Mouse (Mus musculus) heart, postnatal 4 days (tissue): ENCODE results near the gene Lfng. TPM values are rescaled to one million over a fixed set of nuclear protein-coding genes. Genes with fewer than 3 reads are reported as not detected.

Source experiments
- DNase-seq: peaks from one replicate; pipeline ENCODE4 v3.0.0; 2021
- total RNA-seq, 2 experiments: library from RNA; stranded (reverse); gene quantifications; 2 replicates each; pipeline ENCODE4 v1.2.3; 2021

The Lfng gene
- total RNA-seq, 2 experiments from 2014 or later, result 11.6 to 12.1 TPM

DNA sequence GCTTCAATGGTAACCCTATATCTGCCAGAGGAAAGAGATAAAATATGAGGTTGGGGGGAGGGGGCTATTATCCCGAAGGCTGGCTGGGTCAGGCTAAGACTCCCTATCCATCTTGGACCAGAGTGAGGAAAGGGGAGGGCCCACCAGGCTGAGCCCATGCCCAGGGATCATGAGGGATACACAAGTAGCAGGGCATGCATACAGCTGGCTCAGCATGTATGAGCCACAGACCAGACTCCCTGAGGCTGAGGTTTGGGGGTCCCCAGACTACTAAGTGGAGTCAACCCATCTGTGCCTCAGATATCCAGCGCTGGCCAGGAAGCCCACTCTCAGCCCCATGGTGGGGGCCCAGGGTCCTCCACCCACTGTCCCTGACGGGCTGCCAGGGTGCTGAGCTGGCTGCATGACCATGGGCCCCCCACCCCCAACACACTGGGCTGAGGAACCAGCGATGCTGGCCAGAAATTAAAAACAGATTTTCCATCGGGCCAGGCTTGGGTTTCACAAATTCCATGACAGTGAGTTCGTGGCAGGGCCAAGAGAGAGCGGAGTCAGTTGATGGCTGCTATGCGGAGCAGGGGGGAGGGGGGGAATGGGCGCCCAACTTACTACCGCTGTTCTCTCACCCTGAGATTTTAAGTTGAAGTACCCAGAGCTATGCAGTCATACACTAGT lies 34.3 kb downstream of the Lfng start:
- DNase-seq, result peak; percentile 65

DNA sequence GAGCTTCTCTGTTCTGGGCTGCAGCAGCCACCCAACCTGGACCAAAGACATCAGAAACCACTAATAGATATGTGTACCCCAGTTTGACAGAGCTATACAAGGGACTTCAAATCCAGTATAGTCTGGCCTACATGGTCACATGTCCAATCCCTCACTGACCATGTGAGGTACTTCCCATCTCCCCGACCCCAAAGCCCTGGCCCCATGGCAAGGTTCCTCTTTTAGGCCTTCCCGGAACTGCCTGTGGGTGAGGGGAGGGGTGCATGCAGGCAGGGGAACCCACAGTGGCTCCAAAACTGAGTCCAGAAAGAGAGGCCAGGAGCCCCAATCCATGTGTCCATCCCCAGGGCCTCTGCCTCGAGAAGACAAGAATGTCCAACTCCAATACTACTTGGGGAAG lies 35.0 kb downstream of the Lfng start:
- no peak for DNase-seq

DNA sequence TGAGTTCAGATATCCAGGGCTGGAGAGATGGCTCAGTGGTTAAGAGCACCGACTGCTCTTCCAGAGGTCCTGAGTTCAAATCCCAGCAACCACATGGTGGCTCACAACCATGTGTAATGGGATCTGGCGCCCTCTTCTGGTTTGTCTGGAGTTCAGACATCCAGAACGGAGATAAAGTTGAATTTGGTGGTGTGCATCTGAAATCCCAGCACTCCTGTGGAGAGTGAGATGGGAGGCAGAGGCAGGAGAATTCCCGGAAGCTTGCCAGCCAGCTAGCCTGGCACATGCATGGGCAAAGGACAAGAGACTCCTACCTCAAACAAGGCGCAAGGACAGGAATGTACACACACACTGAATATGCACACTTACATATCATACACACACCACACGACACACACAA lies 37.1 kb downstream of the Lfng start:
- no peak for DNase-seq

DNA sequence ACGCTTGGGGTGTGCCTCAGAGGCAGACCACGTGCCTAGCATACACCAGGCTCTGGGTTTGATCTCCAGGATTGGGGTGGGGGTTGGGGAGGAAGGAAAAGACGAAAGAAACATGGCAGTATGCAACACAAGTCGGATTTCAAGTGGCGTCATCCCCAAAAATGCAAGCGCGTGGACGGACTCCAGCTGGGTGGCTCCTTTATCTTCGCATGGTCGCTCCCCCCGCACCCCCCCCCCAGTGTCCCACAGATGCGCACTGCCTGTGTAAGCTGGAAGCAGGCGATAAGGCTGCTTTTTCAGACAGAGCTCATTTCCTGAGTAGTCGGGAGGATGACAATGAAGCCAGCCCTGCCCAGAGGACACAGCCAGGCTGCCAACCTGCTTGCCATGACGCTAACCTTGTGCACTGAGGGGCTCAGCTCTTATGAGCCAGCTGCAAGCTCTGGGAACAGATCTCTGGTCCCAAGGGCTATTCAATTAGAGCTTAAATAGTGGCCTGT lies 37.6 kb downstream of the Lfng start:
- peak; percentile 72 for DNase-seq

DNA sequence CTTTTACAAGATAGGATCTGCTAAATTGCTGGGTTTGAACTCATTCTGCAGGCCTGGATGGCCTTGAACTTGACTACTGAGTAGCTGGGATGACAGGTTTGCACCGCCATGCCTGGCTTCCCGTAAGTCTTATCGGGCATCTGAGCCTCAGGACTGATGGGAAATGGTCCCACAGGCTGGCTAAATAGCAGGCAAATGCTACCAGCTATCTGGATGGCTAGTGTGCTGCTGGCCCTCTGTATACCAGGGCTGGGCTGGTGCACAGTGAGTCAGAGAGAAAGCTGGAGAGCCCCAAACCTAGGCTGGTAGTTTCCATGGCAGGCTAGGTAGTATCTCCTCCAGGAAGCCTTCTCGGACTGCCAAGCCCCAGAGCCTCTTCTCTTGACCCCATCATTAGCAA lies 38.3 kb downstream of the Lfng start:
- DNase-seq, result no peak

DNA sequence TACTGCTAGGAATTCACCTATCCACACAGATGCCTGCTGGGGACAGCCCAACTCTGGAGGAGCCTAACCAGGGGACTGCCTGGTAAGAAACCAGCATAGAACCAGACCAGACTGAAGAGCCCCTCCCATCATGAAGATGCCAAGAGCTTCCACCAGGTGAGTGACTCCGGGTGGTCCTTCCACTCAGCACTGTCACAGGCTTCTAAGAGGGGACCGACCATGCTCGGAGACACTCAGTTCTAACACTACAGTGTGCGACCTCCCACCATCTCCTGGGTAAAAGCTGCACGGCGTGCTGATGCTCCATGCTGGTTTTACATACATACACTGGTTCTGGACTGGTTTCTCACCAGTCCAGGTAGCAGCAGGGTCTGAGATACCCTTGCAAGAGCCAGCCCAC lies 39.1 kb downstream of the Lfng start:
- no peak for DNase-seq

DNA sequence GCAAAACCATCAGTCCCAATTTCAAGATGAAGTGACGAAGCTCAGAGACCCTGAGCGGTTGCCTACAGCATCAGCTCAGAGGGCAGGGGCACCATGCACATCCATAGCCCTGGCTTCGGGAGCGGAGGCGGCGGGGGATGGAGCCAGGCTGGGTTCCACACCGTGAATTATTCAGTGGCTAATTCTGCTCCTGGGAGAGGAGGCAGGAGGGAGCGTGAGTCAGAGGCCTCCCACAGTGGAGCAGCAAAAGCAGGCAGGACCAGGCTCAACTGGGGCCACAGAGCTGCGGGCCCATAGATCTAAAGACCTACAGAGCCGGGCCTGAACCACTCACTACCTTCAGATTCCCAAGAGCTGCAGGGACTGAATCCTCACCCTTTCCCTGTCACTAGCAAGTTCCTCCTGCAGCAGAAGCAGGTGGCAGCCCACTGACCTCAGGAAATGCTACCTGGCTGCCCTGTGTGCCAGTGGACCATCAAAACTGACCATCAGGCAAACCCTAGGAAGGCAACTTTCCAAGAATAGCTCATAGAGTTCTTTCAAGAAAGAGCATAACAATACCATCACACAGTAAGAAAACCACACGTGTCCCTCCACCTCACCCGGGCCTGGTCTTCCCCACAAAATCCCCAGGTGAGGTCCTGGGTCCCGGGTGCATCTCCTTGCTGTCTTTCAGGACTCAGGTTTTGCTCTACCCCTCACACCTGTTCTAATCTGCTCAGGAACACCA lies 40.1 kb downstream of the Lfng start:
- no peak for DNase-seq

DNA sequence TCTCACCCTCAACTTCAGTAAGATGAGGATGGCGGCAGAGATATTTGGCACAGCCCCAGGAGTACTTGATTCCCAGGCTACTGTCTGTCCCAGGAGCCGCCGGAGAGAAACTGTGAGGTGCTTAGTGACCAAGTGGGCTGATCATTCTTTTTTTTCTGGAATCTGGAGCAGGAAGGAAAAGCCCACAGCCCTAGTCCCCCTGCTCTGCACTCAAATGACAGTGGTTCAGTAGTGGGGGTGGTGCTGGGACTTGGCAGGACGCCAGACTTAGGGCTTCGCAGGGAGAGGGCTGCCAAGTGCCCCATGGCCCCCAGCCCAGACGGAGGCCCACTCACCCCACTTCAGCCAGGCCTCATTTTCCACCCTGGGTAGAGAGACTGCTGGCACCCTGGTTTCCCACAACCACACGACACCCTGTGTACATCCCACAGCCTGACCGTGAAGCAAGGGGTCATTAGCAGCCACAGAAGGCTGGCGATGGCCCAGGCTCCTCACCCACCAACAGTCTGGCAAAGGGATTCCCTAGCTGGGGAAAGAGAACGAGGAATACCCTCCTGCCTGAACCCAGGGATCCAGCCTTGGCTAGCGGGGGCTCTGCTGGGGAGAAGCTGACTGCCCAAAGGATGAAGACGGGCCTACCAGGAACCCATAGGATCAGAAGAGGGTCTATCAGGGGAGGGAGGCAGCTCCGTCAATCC lies 40.9 kb downstream of the Lfng start:
- peak; percentile 75 for DNase-seq

DNA sequence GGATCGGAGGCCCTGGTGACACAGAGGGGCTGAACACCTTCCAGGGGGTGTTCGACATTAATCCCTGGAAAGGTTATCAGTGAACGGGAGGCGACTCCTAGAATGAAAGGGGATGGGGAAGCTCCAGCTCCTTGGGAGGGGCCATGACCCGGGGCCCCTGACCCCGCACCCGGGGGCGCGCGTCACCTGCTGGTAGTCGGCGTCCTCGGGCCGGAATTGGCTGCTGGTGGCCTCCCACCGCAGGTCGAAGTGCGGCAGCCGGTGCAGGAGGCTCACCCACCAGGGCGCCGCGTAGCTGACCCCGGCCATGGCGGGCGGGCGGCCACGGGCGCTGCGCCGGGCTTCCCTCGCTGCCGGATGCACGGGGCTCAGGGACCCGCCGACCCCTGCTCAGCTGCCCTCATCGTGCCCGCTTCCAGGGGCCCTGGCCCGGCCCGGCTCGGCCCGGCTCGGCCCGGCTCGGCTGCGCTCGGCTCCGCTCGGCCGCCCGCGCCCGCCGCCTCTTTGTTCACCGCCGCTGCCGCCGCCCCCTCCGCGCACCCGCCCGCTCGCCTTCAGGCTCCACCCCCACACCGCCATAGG lies 41.5 kb downstream of the Lfng start, which contains the start of gene Ttyh3:
Gene Ttyh3 (minus strand): TSS at position 513 of the 582 bp plus-strand sequence.
- no peak for DNase-seq

DNA sequence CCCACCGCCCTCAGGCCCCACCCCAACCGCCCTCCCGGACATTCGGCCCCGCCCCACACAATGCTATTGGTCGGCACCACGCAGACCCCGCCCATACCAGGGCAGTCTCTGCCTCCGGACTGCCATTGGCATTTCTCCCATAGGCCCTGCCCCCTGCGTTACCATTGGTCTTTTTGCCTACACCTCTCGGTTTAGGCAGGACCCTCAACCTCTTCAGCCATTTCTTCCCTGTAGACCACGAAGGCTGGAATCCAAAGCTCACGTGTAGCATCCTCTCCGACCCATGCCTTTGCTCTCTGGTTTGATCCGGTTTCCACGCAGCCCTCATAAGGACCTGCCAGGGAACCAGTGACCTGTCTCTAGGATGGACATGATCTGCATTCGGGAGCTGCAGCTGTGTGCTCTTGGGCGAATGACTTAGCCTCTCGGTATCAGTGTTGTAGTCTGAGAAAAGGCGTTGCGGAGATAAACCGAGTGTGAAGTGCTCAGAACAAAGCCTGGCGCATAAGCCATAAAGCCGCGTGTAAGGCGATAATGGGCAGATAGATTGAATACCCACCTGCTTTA lies 42.1 kb downstream of the Lfng start:
- DNase-seq, result peak; percentile 99

DNA sequence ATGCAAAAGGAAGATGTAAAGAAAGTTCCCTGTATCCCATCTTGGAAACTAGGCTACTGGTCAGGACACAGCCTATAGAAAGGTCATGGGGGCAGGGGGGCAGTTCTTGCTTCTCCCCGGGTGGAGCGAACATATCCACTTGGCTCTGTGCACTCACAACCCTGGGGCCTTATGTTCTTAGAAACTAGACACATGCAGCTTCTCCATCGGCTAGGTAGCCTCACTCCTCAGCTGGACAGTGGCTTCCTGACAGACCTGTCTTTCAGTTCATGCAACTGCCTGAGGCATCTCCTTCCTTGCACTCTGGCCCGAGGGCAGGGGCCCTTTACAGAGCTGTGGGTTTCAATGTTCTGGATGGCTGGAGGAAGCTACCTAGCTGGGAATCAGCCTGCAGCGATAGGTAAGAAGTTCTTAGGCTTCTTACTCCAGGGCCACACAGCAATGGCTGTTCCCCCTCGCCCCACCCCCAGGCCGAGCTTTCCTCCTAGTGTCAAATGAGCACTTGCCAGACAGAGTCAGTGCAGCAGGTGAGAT lies 42.8 kb downstream of the Lfng start:
- no peak for DNase-seq

DNA sequence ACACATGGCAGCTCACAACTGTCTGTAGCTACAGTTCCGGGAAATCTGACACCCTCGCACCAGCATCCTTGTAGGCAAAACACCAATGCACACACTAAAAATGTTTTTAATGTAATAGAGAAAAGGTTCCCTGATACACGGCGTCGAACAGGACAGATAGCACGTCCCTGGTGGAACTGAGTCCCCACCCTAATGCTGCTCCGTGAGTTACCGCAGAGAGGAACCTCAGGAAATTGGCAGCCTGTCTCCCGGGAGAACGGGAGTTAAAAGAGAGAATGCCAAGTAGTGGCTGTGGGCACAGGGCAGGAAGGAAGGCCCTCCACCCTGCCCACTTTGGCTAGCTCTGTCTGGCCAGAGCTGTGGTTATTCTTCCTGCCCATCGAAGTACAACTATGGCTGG lies 44.1 kb downstream of the Lfng start:
- no peak for DNase-seq

DNA sequence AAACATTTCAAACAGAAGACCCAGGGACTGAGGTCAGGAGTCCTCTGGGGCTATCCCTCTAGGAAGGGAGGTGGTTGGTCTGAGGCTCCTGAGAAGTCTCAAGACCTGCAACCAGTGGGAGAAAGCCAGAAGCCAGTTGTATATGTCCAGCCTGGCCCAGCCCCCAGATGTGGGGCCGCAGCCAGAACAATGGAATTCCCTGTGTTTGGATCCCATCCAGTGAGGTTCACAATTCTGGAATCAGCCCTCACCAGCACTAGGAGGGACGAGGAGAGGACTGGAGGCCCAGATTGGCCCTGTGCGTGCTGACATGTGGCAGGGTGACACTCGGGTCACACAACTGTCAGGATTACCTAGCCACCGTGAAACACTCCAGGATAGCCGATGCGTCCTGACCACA lies 45.5 kb downstream of the Lfng start:
- DNase-seq, result peak; percentile 74

DNA sequence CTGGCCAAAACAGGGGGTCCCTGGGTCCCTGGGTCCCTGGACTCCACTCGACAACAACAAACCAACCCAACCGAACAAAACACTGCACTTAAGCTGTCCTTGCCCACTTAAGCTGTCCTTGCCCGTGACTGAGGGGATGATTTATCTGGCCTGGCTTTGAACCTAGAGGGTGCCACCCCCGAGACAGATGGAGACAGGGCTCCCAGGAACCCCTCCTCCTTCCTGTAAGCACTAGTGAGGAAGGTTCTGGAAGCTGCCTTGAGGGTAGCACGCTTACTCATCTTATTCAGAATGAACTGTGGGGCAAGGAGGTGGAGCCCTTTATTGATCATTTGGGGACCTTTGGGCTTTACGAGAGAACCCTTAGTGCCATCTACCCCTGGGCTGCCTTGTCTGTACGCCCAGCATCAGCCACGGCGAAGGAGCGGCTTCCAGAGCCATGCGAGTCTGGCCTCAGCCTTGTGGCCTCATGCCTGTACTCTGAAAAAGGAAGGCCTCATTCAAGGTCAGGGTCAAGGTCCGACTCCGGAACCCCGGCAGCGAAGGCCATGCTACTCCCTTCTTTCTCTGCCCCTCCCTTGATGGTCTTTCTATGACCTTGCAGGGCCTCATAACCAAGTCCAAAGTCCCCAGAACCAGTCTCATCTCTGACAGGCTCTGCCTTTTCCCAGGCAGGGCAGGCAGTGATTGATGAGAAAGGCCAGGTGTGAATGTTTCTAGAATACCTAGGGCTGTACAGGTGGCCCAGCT lies 47.2 kb downstream of the Lfng start:
- no peak for DNase-seq

DNA sequence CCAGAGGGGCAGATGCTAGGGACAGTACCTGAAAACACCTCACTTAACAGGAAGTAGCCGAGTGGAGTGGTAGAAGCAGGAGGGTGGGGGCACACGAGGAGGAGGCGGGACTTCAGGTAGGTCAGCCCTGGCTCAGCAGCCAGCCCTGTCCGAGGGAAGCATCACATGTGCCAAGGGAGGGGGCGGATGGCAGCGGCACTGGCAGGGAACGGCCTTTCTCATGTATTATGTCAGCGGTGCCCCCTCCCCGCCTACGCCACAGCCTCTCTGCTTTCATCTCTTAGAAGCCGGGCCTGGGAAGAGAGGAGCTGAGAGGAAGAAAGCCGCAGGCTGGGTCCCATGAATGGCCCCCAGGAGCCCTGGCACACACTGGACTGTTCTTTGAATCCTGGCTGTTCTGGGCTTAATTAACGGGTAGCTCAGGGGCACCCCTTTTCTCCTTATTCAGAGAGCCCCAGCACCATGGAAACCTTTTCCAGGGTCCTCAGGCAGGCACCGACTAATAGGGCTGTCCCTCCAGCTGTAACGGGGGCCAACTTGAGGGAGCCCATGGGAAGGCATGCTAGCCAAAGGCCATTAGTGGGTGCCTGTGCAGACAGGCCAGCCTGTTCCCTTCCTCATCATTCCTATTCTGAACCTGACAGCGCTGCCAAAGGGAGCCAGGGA lies 52.6 kb downstream of the Lfng start:
- no peak for DNase-seq

DNA sequence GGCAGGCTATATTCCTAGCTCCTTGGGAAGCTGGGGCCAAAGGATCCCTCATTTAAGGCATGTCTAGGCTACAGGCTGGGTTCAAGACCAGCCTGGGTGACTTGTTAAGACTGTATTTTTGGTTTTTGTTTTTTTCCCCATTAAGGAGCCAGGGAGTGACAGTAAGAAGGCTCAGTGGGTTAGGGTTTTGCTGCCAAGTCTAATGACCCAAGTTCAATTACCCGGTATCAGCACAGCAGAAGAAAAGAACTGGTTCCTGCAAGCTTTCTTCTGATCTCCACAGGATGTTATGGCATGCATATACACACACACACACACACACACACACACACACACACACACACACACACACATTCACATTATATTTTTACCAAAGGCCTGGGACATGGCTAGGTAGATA lies 53.3 kb downstream of the Lfng start:
- no peak for DNase-seq

DNA sequence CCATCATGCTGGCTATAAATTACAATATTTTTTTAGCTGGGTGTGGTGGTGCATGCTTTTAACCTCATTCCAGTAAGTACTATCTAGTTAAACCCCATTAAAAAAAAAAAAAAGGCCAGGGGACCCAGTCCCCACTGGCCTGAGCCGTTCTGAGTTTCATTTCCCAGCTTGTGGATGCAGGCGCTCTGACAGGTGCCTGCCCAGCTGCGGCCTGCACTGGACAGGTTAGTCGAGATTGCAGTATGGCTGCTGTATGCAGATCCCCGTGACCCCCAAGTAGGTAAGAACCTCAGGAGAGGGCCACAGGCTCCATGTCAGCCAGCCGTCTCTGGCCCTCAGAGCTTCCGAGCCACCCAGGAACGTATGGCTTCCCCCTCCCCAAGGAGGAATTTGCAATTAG lies 54.3 kb downstream of the Lfng start:
- DNase-seq, result no peak

DNA sequence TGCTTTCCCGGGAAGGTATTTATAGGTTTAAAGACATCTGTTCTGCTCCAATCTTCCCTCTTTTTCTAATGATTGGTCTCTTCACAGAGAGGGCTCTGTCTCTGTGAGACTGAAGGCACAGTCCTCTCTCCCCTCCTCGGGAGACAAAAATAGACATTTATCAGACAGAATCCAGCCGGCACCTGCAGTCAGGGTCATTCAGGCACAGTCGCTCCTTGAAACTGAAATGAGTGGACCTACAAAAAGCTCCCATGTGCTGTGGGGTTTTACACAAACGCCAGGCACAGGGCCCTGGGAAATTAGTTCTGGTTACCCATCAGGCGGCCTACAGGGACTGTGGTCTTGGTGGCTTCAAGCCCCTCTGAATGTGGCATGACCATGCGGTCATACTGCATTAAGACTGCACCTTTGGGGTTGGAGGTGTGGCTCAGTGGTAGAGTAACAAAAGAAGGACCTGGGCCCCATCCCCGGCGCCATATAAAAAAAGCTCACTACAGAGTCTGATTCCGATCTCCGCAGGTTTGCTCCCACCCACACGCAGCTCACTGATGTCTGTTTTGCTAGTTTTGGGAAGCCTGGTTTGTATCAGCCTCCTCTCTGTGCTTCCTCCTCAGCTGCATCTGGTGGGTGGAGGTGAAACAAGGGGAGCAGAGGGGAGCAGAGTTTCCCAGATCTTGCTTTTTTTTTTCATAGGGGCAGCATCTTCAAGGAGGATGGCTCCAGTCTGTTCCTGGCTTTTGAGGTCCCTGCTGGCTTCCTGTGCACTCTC lies 54.9 kb downstream of the Lfng start:
- no peak for DNase-seq

DNA sequence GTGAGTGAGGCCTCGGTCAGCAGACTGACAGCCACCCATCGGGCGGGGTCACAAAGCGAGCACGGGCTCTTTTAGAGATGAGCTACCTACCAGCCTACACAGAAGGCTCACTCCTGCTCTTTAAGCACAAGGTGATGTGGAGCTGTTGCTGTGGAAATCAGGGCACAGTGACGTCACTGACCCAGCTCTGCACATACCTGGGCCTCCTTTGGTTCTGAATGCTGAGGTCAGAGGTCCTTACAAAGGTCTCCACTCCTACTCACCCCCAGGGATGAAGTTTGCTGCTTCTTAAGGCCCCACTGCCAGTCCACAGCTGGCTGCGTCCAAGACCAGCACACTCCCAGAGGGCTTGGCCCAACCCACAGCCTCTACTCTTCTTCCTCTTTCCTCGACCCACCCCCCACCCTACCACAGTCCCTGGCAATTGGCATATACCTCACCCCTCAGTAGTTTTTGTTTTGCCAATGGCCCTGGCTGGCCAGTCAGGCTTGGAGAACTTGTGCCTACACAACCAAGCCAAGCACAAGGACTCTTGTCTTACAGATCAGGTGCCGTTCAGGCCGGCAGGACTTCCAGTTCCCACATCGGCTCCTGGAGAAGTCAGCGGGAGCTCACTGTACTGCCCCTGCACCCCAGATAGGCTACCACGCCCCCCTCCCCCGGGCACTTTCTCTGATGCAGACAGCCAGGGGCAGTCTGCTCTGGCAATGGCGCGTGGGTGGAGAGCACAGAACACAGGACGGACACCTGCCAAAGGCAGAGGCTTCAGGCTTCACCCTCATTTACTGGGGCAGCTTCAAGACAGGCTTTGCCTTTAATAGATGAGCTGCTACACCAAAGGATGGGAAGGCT lies 55.8 kb downstream of the Lfng start:
- DNase-seq, result no peak
